Mouse (Mus musculus) cerebral cortex, adult 2 months (tissue): ENCODE measurements around the gene Gm27027.

Source experiments
- WGBS: fragments of 180-500 bp; shearing (Covaris S2); methylation state at CpG from one replicate; pipeline ENCODE4 v1.1.7; 2018; 5-methylcytosine and 5-hydroxymethylcytosine counted together

The Gm27027 gene

GRCm38 (mm10) chr2:93996254-93996653 lies at the start of gene Gm27027:
Gene Gm27027 (minus strand): TSS chr2:93996354.
- WGBS: 88% methylated on average over 6 of the region's 6 CpGs

- 38% methylated on average over 6 of the region's 6 CpGs for WGBS
These were observed 49.4 kb upstream of the Gm27027 start for GRCm38 (mm10) chr2:94045411-94046090.

GRCm38 (mm10) chr2:94044174-94044573 lies 48.0 kb upstream of the Gm27027 start:
- 80% methylated on average over 2 of the region's 2 CpGs for WGBS

- WGBS: 30% methylated on average over 5 of the region's 5 CpGs
These were observed 47.5 kb upstream of the Gm27027 start for GRCm38 (mm10) chr2:94043662-94044061.

GRCm38 (mm10) chr2:94042461-94042860 lies 46.3 kb upstream of the Gm27027 start:
- WGBS: 85% methylated on average over 3 of the region's 3 CpGs

- WGBS: 88% methylated on average over 5 of the region's 5 CpGs
These were observed 44.4 kb upstream of the Gm27027 start for GRCm38 (mm10) chr2:94040391-94041125.

- 57% methylated on average over 9 of the region's 9 CpGs for WGBS
These were observed 39.5 kb upstream of the Gm27027 start for GRCm38 (mm10) chr2:94035428-94036331.

GRCm38 (mm10) chr2:94024637-94025036 lies 28.5 kb upstream of the Gm27027 start:
- 55% methylated on average over 6 of the region's 6 CpGs for WGBS

GRCm38 (mm10) chr2:94010335-94011291 lies 14.5 kb upstream of the Gm27027 start, which contains the start of gene Alkbh3:
Gene Alkbh3 (minus strand): TSS chr2:94010807.
- 3% methylated on average over 47 of the region's 47 CpGs for WGBS

- 1% methylated on average over 2 of the region's 2 CpGs for WGBS
These were observed 6.2 kb upstream of the Gm27027 start for GRCm38 (mm10) chr2:94002331-94002730.

- WGBS: 71% methylated on average over 4 of the region's 4 CpGs
These were observed 5.8 kb upstream of the Gm27027 start for GRCm38 (mm10) chr2:94001918-94002317.

GRCm38 (mm10) chr2:94001411-94001810 lies 5.3 kb upstream of the Gm27027 start:
- 86% methylated on average over 6 of the region's 6 CpGs for WGBS

- 25% methylated on average over 3 of the region's 3 CpGs for WGBS
These were observed 3.3 kb downstream of the Gm27027 start for GRCm38 (mm10) chr2:93992810-93993209.

GRCm38 (mm10) chr2:93992259-93992658 lies 3.9 kb downstream of the Gm27027 start:
- 21% methylated on average over 5 of the region's 5 CpGs for WGBS

- 80% methylated on average over 3 of the region's 3 CpGs for WGBS
These were observed 4.8 kb downstream of the Gm27027 start for GRCm38 (mm10) chr2:93991336-93991735.

GRCm38 (mm10) chr2:93988440-93988839 lies 7.7 kb downstream of the Gm27027 start:
- 93% methylated on average over 2 of the region's 2 CpGs for WGBS

- WGBS: 76% methylated on average over 4 of the region's 4 CpGs
These were observed 13.5 kb downstream of the Gm27027 start for GRCm38 (mm10) chr2:93982457-93983235.

GRCm38 (mm10) chr2:93979249-93980120 lies 16.7 kb downstream of the Gm27027 start:
- WGBS: 72% methylated on average over 7 of the region's 7 CpGs
